Mouse (Mus musculus) intestine, embryonic 16.5 days (tissue): ENCODE measurements at regions not wholly inside any gene's neighbourhood (a gene's known extent, or its start where the extent isn't known, plus 50 kb on each side); places are given as distances from the start of the nearest gene placed in this dataset.
A peak's percentile ranks its signal among the peaks of the same experiment; 100 is the strongest.

ENCODE experiments used
- ATAC-seq: fragments of 200-750 bp; cut with Nextera tagmentation; 2 replicates; pipeline ENCODE4 v1.8.0; 2017; ENCODE audit warnings: moderate TSS enrichment, moderate library complexity
- H3K27ac ChIP-seq: fragments of 300-500 bp; sonication (generic); 2 replicates; pipeline ENCODE4 v1.5.1; 2014; ENCODE audit warnings: mild to moderate bottlenecking, low read length
- H3K27me3 ChIP-seq: fragments of 300-500 bp; sonication (generic); replicated peaks from 2 replicates; pipeline ENCODE4 v1.6.1; 2014; ENCODE audit warnings: low read length, control low read depth, mixed read lengths; ENCODE audit not compliant: control insufficient read depth, insufficient read depth
- H3K36me3 ChIP-seq: fragments of 300-500 bp; sonication (generic); 2 replicates; pipeline ENCODE4 v1.6.1; 2014; ENCODE audit warnings: low read length, control low read depth; ENCODE audit not compliant: control insufficient read depth, insufficient read depth
- H3K4me1 ChIP-seq: fragments of 300-500 bp; sonication (generic); 2 replicates; pipeline ENCODE4 v1.6.1; 2014; ENCODE audit warnings: low read length, control low read depth, mixed read lengths; ENCODE audit not compliant: control insufficient read depth, insufficient read depth
- H3K4me2 ChIP-seq: fragments of 300-500 bp; sonication (generic); 2 replicates; pipeline ENCODE4 v1.6.1; 2014; ENCODE audit warnings: low read depth, low read length, control low read depth
- H3K4me3 ChIP-seq: fragments of 300-500 bp; sonication (generic); 2 replicates; pipeline ENCODE4 v1.5.1; 2014; ENCODE audit warnings: mild to moderate bottlenecking, low read length
- H3K9ac ChIP-seq: fragments of 300-500 bp; sonication (generic); 2 replicates; pipeline ENCODE4 v1.6.1; 2014; ENCODE audit warnings: low read depth, low read length
- H3K9me3 ChIP-seq: fragments of 300-500 bp; sonication (generic); 2 replicates; pipeline ENCODE4 v1.6.1; 2016; ENCODE audit warnings: low read length, control low read depth; ENCODE audit not compliant: control insufficient read depth
- WGBS: fragments of 180-500 bp; shearing (Covaris S2); extraction: QIAGEN DNeasy Blood & Tissue Kit; methylation state at CpG from one replicate; pipeline ENCODE4 v1.1.7; 2014; 5-methylcytosine and 5-hydroxymethylcytosine counted together

DNA sequence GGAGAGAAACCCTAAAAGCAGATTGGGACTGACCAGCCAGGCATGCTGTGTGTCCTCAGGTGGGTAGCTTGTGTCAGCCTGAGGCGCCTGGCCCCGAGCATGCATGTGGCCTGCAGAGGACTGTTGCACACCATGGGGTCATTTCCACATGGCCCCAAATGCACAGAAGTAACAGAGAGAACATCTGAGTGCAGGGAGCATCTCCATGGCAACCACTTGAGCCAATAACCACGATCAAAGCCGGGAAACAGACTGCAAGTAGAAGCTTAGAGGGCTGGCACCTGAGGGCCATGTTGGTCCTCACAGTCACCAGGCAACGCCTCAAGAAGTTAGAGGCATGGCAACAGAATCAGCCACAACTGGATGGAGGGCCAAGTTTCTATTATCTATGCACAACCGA, 232.6 kb upstream of the Sulf2 start:
- Histone ChIP-seq H3K4me1 (no peaks in the 10 kb centered on the region), H3K9me3 (no peaks in the 10 kb centered on the region), H3K4me3 (no peak overlapping the region), H3K27ac (no peak overlapping the region), H3K4me2 (no peak overlapping the region), H3K27me3 (no peaks in the 10 kb centered on the region), H3K9ac (no peak overlapping the region), H3K36me3 (no peaks in the 10 kb centered on the region)
- ATAC-seq = no peak
- WGBS = 53% methylated on average over 6 of the region's 6 CpGs

DNA sequence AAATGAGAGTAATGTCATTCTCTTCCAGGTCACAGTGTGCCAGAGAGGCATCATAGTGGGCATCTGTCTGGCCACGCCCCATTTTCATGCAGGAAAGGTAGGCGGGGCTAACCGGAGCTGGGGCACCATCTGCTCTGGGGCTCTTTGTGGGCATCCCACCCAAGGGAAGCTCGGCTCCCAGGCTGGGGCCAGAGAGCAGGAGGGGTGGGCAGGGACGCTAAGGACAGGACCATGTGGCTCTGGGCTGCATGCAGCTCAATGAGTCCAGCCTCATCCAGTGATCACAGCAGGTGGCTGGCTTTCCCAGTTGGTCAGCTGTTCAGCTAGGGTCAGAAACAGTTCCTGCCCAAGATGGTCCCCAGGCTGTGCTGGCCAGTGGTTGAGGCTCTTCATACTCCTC, 231.4 kb upstream of the Sulf2 start:
- Histone ChIP-seq H3K9ac (no peak overlapping the region), H3K4me1 (no peaks in the 10 kb centered on the region), H3K27me3 (no peaks in the 10 kb centered on the region), H3K4me3 (no peak overlapping the region), H3K36me3 (no peaks in the 10 kb centered on the region), H3K4me2 (no peak overlapping the region), H3K27ac (no peak overlapping the region), H3K9me3 (no peaks in the 10 kb centered on the region)
- ATAC-seq = no peak
- WGBS = 67% methylated on average over 5 of the region's 5 CpGs

DNA sequence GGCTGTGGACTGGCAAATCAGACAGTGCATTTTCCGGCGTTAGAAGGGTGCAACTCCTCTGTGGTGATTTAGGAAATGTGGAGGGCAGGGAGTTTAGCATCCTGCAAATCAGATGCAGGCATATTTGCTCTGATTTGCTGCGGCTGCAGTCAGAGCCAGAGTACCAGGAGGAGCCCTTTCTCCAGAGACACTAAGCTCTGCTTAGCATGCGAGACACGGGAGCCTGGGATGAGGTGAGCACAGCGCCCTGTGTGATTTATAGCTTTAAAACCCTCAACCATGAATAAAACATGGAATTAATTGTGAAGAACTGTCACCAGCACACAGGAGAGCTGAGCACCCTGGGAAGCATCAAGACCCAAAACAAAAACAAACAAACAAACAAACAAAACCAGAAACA, 229.1 kb upstream of the Sulf2 start:
- H3K9me3 ChIP-seq = no peaks in the 10 kb centered on the region
- H3K36me3 ChIP-seq = no peaks in the 10 kb centered on the region
- no peaks in the 10 kb centered on the region for H3K4me1 ChIP-seq
- no peak overlapping the region for H3K27ac ChIP-seq
- 61% methylated on average over 6 of the region's 6 CpGs for WGBS
- H3K27me3 ChIP-seq = no peaks in the 10 kb centered on the region
- H3K4me2 ChIP-seq = no peak overlapping the region
- no peak for ATAC-seq
- H3K9ac ChIP-seq = no peak overlapping the region
- no peak overlapping the region for H3K4me3 ChIP-seq

DNA sequence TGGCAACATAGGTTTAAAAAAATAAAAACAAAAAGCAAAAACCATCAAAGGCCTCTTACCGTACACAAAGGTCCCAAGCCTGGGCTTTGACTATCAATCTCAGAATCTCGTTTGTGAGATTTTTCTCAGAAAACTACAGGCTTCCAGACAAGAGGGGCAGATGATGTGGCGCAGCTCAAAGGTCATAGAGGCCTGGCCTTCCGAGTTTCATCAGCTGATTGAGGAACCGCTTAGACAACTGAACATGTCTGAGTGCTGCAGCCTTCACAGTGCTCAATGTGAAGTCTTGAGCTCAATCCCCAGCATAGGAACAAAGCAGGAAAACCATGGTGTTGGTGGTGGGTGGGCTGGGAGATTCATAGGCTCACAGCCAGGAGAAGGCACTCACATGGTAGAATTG, 227.9 kb upstream of the Sulf2 start:
- no peak for ATAC-seq
- 85% methylated on average over 5 of the region's 5 CpGs for WGBS

DNA sequence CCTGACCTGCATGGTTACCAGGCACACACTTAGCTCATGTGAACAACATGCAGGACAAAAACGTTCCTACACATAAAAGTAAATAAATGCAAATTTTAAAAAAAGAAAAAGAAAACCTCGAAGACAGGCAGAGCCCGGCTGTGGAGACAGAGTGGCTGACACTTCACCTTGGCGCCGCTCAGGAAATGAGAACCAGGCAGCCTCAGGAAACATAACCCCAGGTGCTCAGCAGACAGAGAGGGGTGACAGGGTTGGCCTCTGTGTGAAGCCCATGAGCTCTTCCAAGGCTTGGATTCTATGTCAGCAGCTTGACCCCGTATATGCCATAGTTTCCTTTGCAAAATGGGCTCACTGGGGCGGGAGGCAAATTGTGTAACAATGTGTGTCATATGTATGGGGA, 226.7 kb upstream of the Sulf2 start:
- Histone ChIP-seq H3K9me3 (no peaks in the 10 kb centered on the region), H3K27me3 (no peaks in the 10 kb centered on the region), H3K4me1 (peaks cover 12% of the 10 kb centered on the region; the same call in 1 of the 2 replicates), H3K36me3 (no peaks in the 10 kb centered on the region), H3K4me2 (no peak overlapping the region), H3K9ac (no peak overlapping the region), H3K27ac (no peak overlapping the region), H3K4me3 (no peak overlapping the region)
- WGBS = 74% methylated on average over 7 of the region's 7 CpGs
- ATAC-seq = no peak

More for the DNA sequence above, 227.9 kb upstream of the Sulf2 start:
- H3K4me2 ChIP-seq = no peak overlapping the region
- no peaks in the 10 kb centered on the region for H3K36me3 ChIP-seq
- H3K9me3 ChIP-seq = no peaks in the 10 kb centered on the region
- no peak overlapping the region for H3K9ac ChIP-seq
- no peak overlapping the region for H3K4me3 ChIP-seq
- no peak overlapping the region for H3K27ac ChIP-seq
- peaks cover 2% of the 10 kb centered on the region; the same call in 1 of the 2 replicates for H3K4me1 ChIP-seq
- no peaks in the 10 kb centered on the region for H3K27me3 ChIP-seq

DNA sequence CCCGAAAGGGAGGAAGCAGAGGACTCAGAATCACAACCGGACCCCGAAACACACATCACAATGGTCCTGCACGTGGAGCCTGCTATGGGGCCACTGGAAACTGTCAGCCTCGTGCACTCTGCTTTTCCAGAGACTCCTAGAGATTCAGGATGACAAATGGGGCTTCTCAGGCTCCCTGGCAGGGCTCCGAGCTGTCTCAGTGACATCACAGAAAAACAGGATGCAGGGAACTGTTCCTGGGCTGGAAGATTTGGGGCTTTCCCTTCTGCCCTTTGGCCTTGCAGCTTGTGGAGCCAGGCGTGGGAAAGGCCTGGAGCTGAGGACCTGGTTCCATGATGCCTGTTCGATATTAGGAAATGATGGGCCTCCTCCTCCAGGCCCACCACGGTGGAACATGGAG, 225.4 kb upstream of the Sulf2 start:
- no peak overlapping the region for H3K27ac ChIP-seq
- no peak overlapping the region for H3K9ac ChIP-seq
- H3K4me1 ChIP-seq = peaks cover 15% of the 10 kb centered on the region; the same call in 1 of the 2 replicates
- no peaks in the 10 kb centered on the region for H3K36me3 ChIP-seq
- H3K27me3 ChIP-seq = no peaks in the 10 kb centered on the region
- WGBS = 66% methylated on average over 9 of the region's 9 CpGs
- no peak overlapping the region for H3K4me2 ChIP-seq
- no peak overlapping the region for H3K4me3 ChIP-seq
- no peaks in the 10 kb centered on the region for H3K9me3 ChIP-seq
- ATAC-seq = no peak

DNA sequence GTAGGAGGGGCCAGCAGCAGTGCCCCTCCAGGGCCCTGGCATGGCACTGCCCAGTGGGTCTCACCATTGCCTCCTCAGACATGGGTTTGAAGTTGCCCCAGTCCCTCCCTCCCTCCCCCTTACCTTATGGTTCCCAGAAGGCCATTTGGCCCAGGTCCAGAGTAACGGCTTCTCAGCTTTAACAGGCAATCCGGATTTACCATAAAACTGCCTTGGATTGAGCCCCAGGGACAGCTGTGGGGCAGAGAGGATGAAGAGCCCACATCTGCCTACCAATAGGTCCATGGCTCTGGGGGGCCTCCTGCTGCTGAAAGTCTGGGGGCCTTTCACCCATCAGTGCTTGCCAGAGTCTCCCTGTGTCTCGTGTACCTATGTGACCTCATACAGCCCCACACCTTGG, 222.9 kb upstream of the Sulf2 start:
- H3K27ac ChIP-seq = no peak overlapping the region
- H3K27me3 ChIP-seq = no peaks in the 10 kb centered on the region
- no peak overlapping the region for H3K4me3 ChIP-seq
- ATAC-seq = no peak
- 26% methylated on average over 3 of the region's 3 CpGs for WGBS
- no peaks in the 10 kb centered on the region for H3K9me3 ChIP-seq
- no peaks in the 10 kb centered on the region for H3K36me3 ChIP-seq
- H3K9ac ChIP-seq = 0 out of 2 replicates have a peak overlapping the region, but pooled peaks have one; percentile 22
- no peak overlapping the region for H3K4me2 ChIP-seq
- H3K4me1 ChIP-seq = peaks cover 15% of the 10 kb centered on the region; the same call in 1 of the 2 replicates

DNA sequence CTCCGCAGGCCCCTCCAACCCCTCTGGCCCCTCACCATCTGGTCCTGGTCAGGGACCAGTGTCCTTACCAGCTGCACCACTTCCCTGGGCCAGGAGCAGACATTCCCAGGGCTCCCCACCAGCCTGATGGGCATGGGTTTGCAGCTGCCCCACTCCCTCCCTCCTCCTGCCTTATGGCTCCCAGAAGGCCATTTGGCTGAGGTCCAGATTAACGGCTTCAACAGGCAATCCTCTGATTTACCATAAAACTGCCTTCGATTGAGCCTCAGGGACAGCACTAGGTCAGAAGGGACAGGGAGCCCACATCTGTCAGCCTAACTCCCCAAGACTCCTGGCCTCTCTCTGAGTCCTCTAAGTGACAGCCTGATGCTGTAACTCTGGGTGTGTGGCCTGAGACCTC, 221.9 kb upstream of the Sulf2 start:
- 21% methylated on average over 3 of the region's 3 CpGs for WGBS

DNA sequence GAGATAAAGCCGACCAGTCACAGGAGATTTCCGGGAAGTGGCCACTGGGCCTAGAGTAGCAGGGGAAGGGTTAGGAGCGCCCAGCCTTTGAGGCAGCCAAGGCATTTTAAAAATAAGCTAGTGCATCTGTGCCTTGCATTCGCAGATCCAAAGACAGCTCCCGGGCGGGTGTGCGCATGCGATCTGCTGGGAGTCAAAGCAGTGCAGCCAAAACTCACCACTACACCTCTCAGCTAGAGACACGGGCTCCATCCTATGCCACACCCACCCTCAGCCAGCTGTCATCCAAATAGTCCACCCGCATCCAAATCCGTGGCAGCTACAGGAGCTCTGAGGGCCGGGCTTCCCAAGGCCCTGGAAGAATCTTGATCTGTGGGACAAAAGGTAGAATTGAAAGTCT, 220.2 kb upstream of the Sulf2 start:
- no peak for ATAC-seq
- no peaks in the 10 kb centered on the region for H3K36me3 ChIP-seq
- no peak overlapping the region for H3K4me2 ChIP-seq
- no peak overlapping the region for H3K4me3 ChIP-seq
- H3K27me3 ChIP-seq = no peaks in the 10 kb centered on the region
- H3K27ac ChIP-seq = no peak overlapping the region
- WGBS = 88% methylated on average over 12 of the region's 12 CpGs
- H3K9me3 ChIP-seq = no peaks in the 10 kb centered on the region
- H3K4me1 ChIP-seq = peaks cover 15% of the 10 kb centered on the region; the same call in 1 of the 2 replicates
- no peak overlapping the region for H3K9ac ChIP-seq

More for the DNA sequence above, 221.9 kb upstream of the Sulf2 start:
- no peak for ATAC-seq
- H3K4me3 ChIP-seq = no peak overlapping the region
- H3K4me2 ChIP-seq = no peak overlapping the region
- H3K9me3 ChIP-seq = no peaks in the 10 kb centered on the region
- no peak overlapping the region for H3K9ac ChIP-seq
- H3K36me3 ChIP-seq = no peaks in the 10 kb centered on the region
- peaks cover 15% of the 10 kb centered on the region; the same call in 1 of the 2 replicates for H3K4me1 ChIP-seq
- H3K27ac ChIP-seq = no peak overlapping the region
- H3K27me3 ChIP-seq = no peaks in the 10 kb centered on the region

DNA sequence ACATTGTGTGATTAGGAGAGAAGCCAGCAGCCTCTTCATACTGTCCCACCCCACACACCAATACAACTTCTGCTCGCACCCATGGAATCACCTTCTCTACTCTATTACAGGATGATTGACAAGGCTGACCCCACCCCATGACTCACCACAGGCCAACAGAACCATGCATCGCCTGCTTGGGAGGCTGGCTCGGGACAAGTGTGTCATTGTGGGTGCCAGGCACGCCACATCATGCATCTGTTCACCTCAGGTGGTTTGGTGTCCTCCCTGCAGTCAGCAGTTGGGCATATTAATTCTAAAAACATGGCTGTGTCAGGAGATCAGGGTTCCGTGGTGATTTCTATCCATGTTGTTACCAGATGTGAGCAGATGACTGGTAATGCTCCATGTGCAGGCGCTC, 215.3 kb upstream of the Sulf2 start:
- Histone ChIP-seq H3K4me2 (no peak overlapping the region), H3K9me3 (0 out of 2 replicates have a peak, but pooled peaks cover 4% of the 10 kb centered on the region), H3K4me1 (no peaks in the 10 kb centered on the region), H3K9ac (no peak overlapping the region), H3K4me3 (no peak overlapping the region), H3K27me3 (no peaks in the 10 kb centered on the region), H3K36me3 (no peaks in the 10 kb centered on the region), H3K27ac (no peak overlapping the region)
- 68% methylated on average over 6 of the region's 6 CpGs for WGBS
- ATAC-seq = no peak
